Mouse (Mus musculus): Measurements from ENCODE around the gene Gm10719.
"Not testable (repeated sequence)": the region's sequence is repeated elsewhere in the genome, so short reads cannot be mapped to it uniquely, and the experiment has no call there.

Gene Gm10719

GRCm38 (mm10) chr9:3017108-3017507 is at the start of gene Gm10719:
Gene Gm10719, plus strand, starts transcription at chr9:3017408.
- in situ Hi-C loops (cut with MboI; ENCODE audit: unreplicated experiment in 2 of 2): not testable (repeated sequence)

GRCm38 (mm10) chr9:3000445-3000972 is 16.7 kb upstream of the Gm10719 start, which contains the start of gene Gm10722:
Gene Gm10722, plus strand, starts transcription at chr9:3000922.
- in situ Hi-C loops (cut with MboI; ENCODE audit: unreplicated experiment in 2 of 2): not testable (repeated sequence)

DNA sequence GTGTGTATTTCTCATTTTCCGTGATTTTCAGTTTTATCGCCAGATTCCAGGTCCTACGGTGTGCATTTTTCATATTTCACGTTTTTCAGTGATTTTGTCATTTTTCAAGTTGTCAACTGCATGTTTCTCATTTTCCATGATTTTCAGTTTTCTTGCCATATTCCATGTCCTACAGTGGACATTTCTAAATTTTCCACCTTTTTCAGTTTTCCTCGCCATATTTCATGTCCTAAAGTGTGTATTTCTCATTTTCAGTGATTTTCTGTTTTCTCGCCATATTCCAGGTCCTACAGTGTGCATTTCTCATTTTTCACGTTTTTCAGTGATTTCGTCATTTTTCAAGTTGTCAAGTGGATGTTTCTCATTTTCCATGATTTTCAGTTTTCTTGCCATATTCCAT is 16.2 kb upstream of the Gm10719 start:
- in situ Hi-C loops (cut with MboI; ENCODE audit: unreplicated experiment in 2 of 2): not testable (repeated sequence)

DNA sequence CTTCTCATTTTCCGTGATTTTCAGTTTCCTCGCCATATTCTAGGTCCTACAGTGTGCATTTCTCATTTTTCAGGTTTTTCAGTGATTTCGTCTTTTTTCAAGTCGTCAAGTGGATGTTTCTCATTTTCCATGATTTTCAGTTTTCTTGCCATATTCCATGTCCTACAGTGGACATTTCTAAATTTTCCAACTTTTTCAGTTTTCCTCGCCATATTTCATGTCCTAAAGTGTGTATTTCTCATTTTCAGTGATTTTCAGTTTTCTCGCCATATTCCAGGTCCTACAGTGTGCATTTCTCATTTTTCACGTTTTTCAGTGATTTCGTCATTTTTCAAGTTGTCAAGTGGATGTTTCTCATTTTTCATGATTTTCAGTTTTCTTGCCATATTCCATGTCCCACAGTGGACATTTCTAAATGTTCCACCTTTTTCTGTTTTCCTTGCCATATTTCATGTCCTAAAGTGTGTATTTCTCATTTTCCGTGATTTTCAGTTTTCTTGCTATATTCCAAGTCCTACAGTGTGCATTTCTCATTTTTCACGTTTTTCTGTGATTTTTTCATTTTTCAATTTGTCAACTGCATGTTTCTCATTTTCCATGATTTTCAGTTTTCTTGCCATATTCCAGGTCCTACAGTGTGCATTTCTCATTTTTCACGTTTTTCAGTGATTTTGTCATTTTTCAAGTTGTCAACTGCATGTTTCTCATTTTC is 15.1 kb upstream of the Gm10719 start:
- in situ Hi-C loops (cut with MboI; ENCODE audit: unreplicated experiment in 2 of 2): not testable (repeated sequence)

DNA sequence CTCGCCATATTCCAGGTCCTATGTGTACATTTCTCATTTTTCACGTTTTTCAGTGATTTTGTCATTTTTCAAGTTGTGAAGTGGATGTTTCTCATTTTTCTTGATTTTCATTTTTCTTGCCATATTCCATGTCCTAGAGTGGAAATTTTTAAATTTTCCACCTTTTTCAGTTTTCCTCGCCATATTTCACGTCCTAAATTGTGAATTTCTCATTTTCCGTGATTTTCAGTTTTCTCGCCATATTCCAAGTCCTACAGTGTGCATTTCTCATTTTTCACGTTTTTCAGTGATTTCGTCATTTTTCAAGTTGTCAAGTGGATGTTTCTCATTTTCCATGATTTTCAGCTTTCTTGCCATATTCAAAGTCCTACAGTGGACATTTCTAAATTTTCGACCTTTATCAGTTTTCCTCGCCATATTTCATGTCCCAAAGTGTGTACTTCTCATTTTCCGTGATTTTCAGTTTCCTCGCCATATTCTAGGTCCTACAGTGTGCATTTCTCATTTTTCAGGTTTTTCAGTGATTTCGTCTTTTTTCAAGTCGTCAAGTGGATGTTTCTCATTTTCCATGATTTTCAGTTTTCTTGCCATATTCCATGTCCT is 14.3 kb upstream of the Gm10719 start, which contains the start of gene Gm11168:
Gene Gm11168, plus strand, starts transcription at position 553 of the 603 bp plus-strand sequence.
- in situ Hi-C loops (cut with MboI; ENCODE audit: unreplicated experiment in 2 of 2): not testable (repeated sequence)

DNA sequence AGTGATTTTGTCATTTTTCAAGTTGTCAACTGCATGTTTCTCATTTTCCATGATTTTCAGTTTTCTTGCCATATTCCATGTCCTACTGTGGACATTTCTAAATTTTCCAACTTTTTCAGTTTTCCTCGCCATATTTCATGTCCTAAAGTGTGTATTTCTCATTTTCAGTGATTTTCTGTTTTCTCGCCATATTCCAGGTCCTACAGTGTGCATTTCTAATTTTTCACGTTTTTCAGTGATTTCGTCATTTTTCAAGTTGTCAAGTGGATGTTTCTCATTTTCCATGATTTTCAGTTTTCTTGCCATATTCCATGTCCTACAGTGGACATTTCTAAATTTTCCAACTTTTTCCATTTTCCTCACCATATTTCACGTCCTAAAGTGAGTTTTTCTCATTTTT is 11.0 kb upstream of the Gm10719 start:
- in situ Hi-C loops (cut with MboI; ENCODE audit: unreplicated experiment in 2 of 2): not testable (repeated sequence)

DNA sequence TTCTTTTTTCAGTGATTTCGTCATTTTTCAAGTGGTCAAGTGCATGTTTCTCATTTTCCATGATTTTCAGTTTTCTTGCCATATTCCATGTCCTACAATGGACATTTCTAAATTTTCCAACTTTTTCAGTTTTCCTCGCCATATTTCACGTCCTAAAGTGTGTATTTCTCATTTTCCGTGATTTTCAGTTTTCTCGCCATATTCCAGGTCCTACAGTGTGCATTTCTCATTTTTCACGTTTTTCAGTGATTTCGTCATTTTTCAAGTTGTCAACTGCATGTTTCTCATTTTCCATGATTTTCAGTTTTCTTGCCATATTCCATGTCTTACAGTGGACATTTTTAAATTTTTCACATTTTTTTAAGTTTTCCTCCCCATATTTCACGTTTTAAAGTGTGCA is 10.6 kb upstream of the Gm10719 start:
- in situ Hi-C loops (cut with MboI; ENCODE audit: unreplicated experiment in 2 of 2): not testable (repeated sequence)

- in situ Hi-C loops (cut with MboI; ENCODE audit: unreplicated experiment in 2 of 2): not testable (repeated sequence)
Measured at GRCm38 (mm10) chr9:3007272-3007671, 9.9 kb upstream of the Gm10719 start.

DNA sequence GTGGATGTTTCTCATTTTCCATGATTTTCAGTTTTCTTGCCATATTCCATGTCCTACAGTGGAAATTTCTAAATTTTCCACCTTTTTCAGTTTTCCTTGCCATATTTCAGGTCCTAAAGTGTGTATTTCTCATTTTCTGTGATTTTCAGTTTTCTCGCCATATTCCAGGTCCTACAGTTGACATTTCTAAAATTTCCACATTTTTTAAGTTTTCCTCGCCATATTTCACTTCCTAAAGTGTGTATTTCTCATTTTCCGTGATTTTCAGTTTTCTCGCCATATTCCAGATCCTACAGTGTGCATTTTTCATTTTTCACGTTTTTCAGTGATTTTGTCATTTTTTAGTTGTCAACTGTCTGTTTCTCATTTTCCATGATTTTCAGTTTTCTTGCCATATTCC is 7.9 kb upstream of the Gm10719 start:
- in situ Hi-C loops (cut with MboI; ENCODE audit: unreplicated experiment in 2 of 2): not testable (repeated sequence)

DNA sequence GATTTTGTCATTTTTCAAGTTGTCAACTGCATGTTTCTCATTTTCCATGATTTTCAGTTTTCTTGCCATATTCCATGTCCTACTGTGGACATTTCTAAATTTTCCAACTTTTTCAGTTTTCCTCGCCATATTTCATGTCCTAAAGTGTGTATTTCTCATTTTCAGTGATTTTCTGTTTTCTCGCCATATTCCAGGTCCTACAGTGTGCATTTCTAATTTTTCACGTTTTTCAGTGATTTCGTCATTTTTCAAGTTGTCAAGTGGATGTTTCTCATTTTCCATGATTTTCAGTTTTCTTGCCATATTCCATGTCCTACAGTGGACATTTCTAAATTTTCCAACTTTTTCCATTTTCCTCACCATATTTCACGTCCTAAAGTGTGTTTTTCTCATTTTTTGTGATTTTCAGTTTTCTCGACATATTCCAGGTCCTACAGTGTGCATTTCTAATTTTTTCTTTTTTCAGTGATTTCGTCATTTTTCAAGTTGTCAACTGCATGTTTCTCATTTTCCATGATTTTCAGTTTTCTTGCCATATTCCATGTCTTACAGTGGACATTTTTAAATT is 5.1 kb upstream of the Gm10719 start:
- in situ Hi-C loops (cut with MboI; ENCODE audit: unreplicated experiment in 2 of 2): not testable (repeated sequence)

GRCm38 (mm10) chr9:3012733-3013279 is 4.4 kb upstream of the Gm10719 start, which contains the start of gene Gm10721:
Gene Gm10721, plus strand, starts transcription at chr9:3013140.
- in situ Hi-C loops (cut with MboI; ENCODE audit: unreplicated experiment in 2 of 2): not testable (repeated sequence)

DNA sequence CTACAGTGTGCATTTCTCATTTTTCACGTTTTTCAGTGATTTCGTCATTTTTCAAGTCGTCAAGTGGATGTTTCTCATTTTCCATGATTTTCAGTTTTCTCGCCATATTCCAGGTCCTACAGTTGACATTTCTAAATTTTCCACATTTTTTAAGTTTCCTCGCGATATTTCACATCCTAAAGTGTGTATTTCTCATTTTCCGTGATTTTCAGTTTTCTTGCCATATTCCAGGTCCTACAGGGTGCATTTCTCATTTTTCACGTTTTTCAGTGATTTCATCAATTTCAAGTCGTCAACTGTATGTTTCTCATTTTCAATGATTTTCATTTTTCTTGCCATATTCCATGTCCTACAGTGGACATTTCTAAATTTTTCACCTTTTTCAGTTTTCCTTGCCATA is 1.9 kb upstream of the Gm10719 start, which contains the start of gene Gm10720:
Gene Gm10720, plus strand, starts transcription at position 301 of the 400 bp plus-strand sequence.
- in situ Hi-C loops (cut with MboI; ENCODE audit: unreplicated experiment in 2 of 2): not testable (repeated sequence)

DNA sequence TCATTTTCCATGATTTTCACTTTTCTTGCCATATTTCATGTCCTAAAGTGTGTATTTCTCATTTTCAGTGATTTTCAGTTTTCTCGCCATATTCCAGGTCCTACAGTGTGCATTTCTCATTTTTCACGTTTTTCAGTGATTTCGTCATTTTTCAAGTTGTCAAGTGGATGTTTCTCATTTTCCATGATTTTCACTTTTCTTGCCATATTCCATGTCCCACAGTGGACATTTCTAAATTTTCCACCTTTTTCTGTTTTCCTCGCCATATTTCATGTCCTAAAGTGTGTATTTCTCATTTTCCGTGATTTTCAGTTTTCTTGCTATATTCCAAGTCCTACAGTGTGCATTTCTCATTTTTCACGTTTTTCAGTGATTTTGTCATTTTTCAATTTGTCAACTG is 1.3 kb upstream of the Gm10719 start:
- in situ Hi-C loops (cut with MboI; ENCODE audit: unreplicated experiment in 2 of 2): not testable (repeated sequence)

DNA sequence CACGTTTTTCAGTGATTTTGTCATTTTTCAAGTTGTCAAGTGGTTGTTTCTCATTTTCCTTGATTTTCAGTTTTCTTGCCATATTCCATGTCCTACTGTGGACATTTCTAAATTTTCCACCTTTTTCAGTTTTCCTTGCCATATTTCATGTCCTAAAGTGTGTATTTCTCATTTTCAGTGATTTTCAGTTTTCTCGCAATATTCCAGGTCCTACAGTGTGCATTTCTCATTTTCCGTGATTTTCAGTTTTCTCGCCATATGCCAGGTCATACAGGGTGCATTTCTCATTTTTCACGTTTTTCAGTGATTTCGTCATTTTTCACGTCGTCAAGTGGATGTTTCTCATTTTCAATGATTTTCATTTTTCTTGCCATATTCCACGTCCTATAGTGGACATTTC is 1.7 kb downstream of the Gm10719 start:
- in situ Hi-C loops (cut with MboI; ENCODE audit: unreplicated experiment in 2 of 2): not testable (repeated sequence)

DNA sequence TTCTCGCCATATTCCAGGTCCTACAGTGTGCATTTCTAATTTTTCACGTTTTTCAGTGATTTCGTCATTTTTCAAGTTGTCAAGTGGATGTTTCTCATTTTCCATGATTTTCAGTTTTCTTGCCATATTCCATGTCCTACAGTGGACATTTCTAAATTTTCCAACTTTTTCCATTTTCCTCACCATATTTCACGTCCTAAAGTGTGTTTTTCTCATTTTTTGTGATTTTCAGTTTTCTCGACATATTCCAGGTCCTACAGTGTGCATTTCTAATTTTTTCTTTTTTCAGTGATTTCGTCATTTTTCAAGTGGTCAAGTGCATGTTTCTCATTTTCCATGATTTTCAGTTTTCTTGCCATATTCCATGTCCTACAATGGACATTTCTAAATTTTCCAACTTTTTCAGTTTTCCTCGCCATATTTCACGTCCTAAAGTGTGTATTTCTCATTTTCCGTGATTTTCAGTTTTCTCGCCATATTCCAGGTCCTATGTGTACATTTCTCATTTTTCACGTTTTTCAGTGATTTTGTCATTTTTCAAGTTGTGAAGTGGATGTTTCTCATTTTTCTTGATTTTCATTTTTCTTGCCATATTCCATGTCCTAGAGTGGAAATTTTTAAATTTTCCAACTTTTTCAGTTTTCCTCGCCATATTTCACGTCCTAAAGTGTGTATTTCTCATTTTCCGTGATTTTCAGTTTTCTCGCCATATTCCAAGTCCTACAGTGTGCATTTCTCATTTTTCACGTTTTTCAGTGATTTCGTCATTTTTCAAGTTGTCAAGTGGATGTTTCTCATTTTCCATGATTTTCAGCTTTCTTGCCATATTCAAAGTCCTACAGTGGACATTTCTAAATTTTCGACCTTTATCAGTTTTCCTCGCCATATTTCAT is 2.9 kb downstream of the Gm10719 start:
- in situ Hi-C loops (cut with MboI; ENCODE audit: unreplicated experiment in 2 of 2): not testable (repeated sequence)

GRCm38 (mm10) chr9:3022316-3023008 is 5.3 kb downstream of the Gm10719 start:
- in situ Hi-C loops (cut with MboI; ENCODE audit: unreplicated experiment in 2 of 2): not testable (repeated sequence)

DNA sequence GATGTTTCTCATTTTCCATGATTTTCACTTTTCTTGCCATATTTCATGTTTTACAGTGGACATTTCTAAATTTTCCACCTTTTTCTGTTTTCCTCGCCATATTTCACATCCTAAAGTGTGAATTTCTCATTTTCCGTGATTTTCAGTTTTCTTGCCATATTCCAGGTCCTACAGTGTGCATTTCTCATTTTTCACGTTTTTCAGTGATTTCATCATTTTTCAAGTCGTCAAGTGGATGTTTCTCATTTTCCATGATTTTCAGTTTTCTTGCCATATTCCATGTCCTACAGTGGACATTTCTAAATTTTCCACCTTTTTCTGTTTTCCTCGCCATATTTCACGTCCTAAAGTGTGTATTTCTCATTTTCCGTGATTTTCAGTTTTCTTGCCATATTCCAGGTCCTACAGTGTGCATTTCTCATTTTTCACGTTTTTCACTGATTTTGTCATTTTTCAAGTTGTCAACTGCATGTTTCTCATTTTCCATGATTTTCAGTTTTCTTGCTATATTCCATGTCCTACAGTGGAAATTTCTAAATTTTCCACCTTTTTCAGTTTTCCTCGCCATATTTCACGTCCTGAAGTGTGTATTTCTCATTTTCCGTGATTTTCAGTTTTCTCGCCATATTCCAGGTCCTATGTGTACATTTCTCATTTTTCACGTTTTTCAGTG is 6.2 kb downstream of the Gm10719 start, which contains the start of gene Gm10718:
Gene Gm10718, plus strand, starts transcription at position 236 of the 673 bp plus-strand sequence.
- in situ Hi-C loops (cut with MboI; ENCODE audit: unreplicated experiment in 2 of 2): not testable (repeated sequence)

DNA sequence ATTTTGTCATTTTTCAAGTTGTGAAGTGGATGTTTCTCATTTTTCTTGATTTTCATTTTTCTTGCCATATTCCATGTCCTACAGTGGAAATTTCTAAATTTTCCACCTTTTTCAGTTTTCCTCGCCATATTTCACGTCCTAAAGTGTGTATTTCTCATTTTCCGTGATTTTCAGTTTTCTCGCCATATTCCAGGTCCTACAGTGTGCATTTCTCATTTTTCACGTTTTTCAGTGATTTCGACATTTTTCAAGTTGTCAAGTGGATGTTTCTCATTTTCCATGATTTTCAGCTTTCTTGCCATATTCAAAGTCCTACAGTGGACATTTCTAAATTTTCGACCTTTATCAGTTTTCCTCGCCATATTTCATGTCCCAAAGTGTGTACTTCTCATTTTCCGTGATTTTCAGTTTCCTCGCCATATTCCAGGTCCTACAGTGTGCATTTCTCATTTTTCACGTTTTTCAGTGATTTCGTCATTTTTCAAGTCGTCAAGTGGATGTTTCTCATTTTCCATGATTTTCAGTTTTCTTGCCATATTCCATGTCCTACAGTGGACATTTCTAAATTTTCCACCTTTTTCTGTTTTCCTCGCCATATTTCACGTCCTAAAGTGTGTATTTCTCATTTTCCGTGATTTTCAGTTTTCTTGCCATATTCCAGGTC is 6.9 kb downstream of the Gm10719 start:
- in situ Hi-C loops (cut with MboI; ENCODE audit: unreplicated experiment in 2 of 2): not testable (repeated sequence)

Measured in v-Abl transformed pro-B cells (cell line).